Mouse (Mus musculus) myocyte (in vitro differentiated cells): Measurements from ENCODE around the gene Zfpm1. TPM values are rescaled to one million over a fixed set of nuclear protein-coding genes. Genes with fewer than 3 reads are reported as not detected.

Source experiments
- H3K27me3 ChIP-seq: one replicate; pipeline ENCODE4 v1.6.1; 2011; ENCODE audit not compliant: control insufficient read depth, insufficient read depth, insufficient read length
- H3K36me3 ChIP-seq: one replicate; pipeline ENCODE4 v1.6.1; 2011; ENCODE audit not compliant: control insufficient read depth, insufficient read depth
- H3K4me2 ChIP-seq: one replicate; pipeline ENCODE4 v1.6.1; 2011; ENCODE audit warnings: low read depth, control low read depth
- H3K4me3 ChIP-seq: one replicate; pipeline ENCODE4 v1.5.1; 2011; ENCODE audit warnings: mild to moderate bottlenecking, control low read depth, moderate library complexity
- H3K79me2 ChIP-seq: one replicate; pipeline ENCODE4 v1.6.1; 2011; ENCODE audit not compliant: control insufficient read depth, insufficient read depth
- H3ac ChIP-seq: one replicate; pipeline ENCODE4 v1.6.1; 2011; ENCODE audit not compliant: control insufficient read depth, insufficient read length
- CEBPB ChIP-seq: IDR thresholded peaks from 2 replicates; pipeline ENCODE4 v1.6.1; 2011; ENCODE audit warnings: mild to moderate bottlenecking, moderate library complexity; ENCODE audit not compliant: poor library complexity, insufficient read depth, severe bottlenecking
- E2F4 ChIP-seq: IDR thresholded peaks from one replicate; pipeline ENCODE4 v1.6.1; 2011; ENCODE audit warnings: mild to moderate bottlenecking, control low read depth, moderate library complexity; ENCODE audit not compliant: insufficient read depth
- MAX ChIP-seq: IDR thresholded peaks from one replicate; pipeline ENCODE4 v1.6.1; 2011; ENCODE audit warnings: low read depth, mild to moderate bottlenecking, control low read depth
- MYOD1 ChIP-seq, 3 experiments: IDR thresholded peaks; one replicate each; pipeline ENCODE4 v1.6.1; 2011; ENCODE audit warnings: control low read depth in 2 of 3, low read depth in 2 of 3, mild to moderate bottlenecking in 2 of 3, moderate library complexity in 1 of 3; ENCODE audit not compliant: insufficient read length in 2 of 3, control insufficient read depth in 1 of 3
- MYOG ChIP-seq, 3 experiments: IDR thresholded peaks; one replicate each; pipeline ENCODE4 v1.6.1; 2011; ENCODE audit warnings: control low read depth in 2 of 3, low read depth in 2 of 3, mild to moderate bottlenecking in 2 of 3; ENCODE audit not compliant: insufficient read length in 2 of 3, control insufficient read depth in 1 of 3, insufficient read depth in 1 of 3
- POLR2A ChIP-seq: IDR thresholded peaks from one replicate; pipeline ENCODE4 v1.6.1; 2011; ENCODE audit warnings: low read depth, mild to moderate bottlenecking, control low read depth, moderate library complexity; ENCODE audit not compliant: insufficient read length
- POLR2AphosphoS2 ChIP-seq: IDR thresholded peaks from one replicate; pipeline ENCODE4 v1.6.1; 2011; ENCODE audit warnings: low read depth, control low read depth; ENCODE audit not compliant: insufficient read length
- REST ChIP-seq: IDR thresholded peaks from one replicate; pipeline ENCODE4 v1.6.1; 2011; ENCODE audit warnings: mild to moderate bottlenecking, control low read depth, moderate library complexity; ENCODE audit not compliant: insufficient read depth, insufficient read length
- SRF ChIP-seq: IDR thresholded peaks from one replicate; pipeline ENCODE4 v1.6.1; 2011; ENCODE audit warnings: low read depth; ENCODE audit not compliant: control insufficient read depth, insufficient read length
- TCF12 ChIP-seq: IDR thresholded peaks from one replicate; pipeline ENCODE4 v1.6.1; 2011; ENCODE audit warnings: mild to moderate bottlenecking, control low read depth; ENCODE audit not compliant: poor library complexity, insufficient read depth, severe bottlenecking
- TCF3 ChIP-seq: IDR thresholded peaks from one replicate; pipeline ENCODE4 v1.6.1; 2011; ENCODE audit warnings: low read depth, control low read depth; ENCODE audit not compliant: insufficient read length
- USF1 ChIP-seq: IDR thresholded peaks from one replicate; pipeline ENCODE4 v1.6.1; 2011; ENCODE audit warnings: low read depth, mild to moderate bottlenecking, control low read depth, moderate library complexity
- polyA plus RNA-seq: library from polyadenylated mRNA; unstranded; fragments of >200 nt; fragmentation: generic; extraction: Trizol; gene quantifications from one replicate; pipeline ENCODE4 v1.2.1, GENCODE M21; 2012; ENCODE audit warnings: missing spikeins

Gene Zfpm1
- polyA plus RNA-seq, 1 experiment = 22.6 TPM

- no peak for TF ChIP-seq USF1
- TF ChIP-seq TCF3 = no peak
- no peak for TF ChIP-seq MYOG (IDR thresholded peaks at IDR 0.05; ENCODE audit: control insufficient read depth in 1 of 3, insufficient read depth in 1 of 3, insufficient read length in 2 of 3, low read depth in 2 of 3)
- TF ChIP-seq POLR2AphosphoS2 = no peak
- TF ChIP-seq MYOD1 (IDR thresholded peaks at IDR 0.05; ENCODE audit: control insufficient read depth in 1 of 3, insufficient read length in 2 of 3, low read depth in 2 of 3) = no peak
- TF ChIP-seq TCF12 = no peak
- no peak for TF ChIP-seq MAX
- TF ChIP-seq CEBPB = no peak
- TF ChIP-seq SRF = no peak
- TF ChIP-seq POLR2A = no peak
- TF ChIP-seq E2F4 = no peak
- TF ChIP-seq REST = no peak
- H3K4me2 ChIP-seq = no peak overlapping the region
- H3ac ChIP-seq = no peak overlapping the region
- no peaks in the 10 kb centered on the region for H3K27me3 ChIP-seq
- H3K36me3 ChIP-seq = no peaks in the 10 kb centered on the region
- H3K79me2 ChIP-seq = no peaks in the 10 kb centered on the region
- no peak overlapping the region for H3K4me3 ChIP-seq
These were observed 75.3 kb downstream of the Zfpm1 start for GRCm38 (mm10) chr8:122357202-122357601.

- Histone ChIP-seq H3K4me2 (no peak overlapping the region), H3K27me3 (no peaks in the 10 kb centered on the region), H3ac (no peak overlapping the region), H3K79me2 (no peaks in the 10 kb centered on the region), H3K4me3 (no peak overlapping the region), H3K36me3 (no peaks in the 10 kb centered on the region)
- TF ChIP-seq E2F4 (no peak), REST (no peak), SRF (no peak), POLR2A (no peak), MAX (no peak), MYOG (IDR thresholded peaks at IDR 0.05; ENCODE audit: control insufficient read depth in 1 of 3, insufficient read depth in 1 of 3, insufficient read length in 2 of 3, low read depth in 2 of 3) (no peak), POLR2AphosphoS2 (no peak), CEBPB (no peak), USF1 (no peak), MYOD1 (IDR thresholded peaks at IDR 0.05; ENCODE audit: control insufficient read depth in 1 of 3, insufficient read length in 2 of 3, low read depth in 2 of 3) (no peak), TCF3 (no peak), TCF12 (no peak)
These were observed 75.7 kb downstream of the Zfpm1 start for GRCm38 (mm10) chr8:122357641-122358040.

GRCm38 (mm10) chr8:122359111-122359775 is 77.3 kb downstream of the Zfpm1 start:
- Histone ChIP-seq H3K4me2 (peak overlapping the region; percentile 27), H3K27me3 (no peaks in the 10 kb centered on the region), H3ac (no peak overlapping the region), H3K79me2 (no peaks in the 10 kb centered on the region), H3K36me3 (no peaks in the 10 kb centered on the region), H3K4me3 (no peak overlapping the region)
- TF ChIP-seq E2F4 (no peak), MAX (no peak), MYOD1 (IDR thresholded peaks at IDR 0.05; ENCODE audit: control insufficient read depth in 1 of 3, insufficient read length in 2 of 3, low read depth in 2 of 3) (no peak), USF1 (peak; percentile 48)

- Histone ChIP-seq H3ac (no peak within 1 kb of the TSS), H3K27me3 (no peaks in the 10 kb centered on the region), H3K4me2 (no peak within 1 kb of the TSS), H3K4me3 (no peak within 1 kb of the TSS), H3K79me2 (no peaks in the 10 kb centered on the region), H3K36me3 (no peaks in the 10 kb centered on the region)
- TF ChIP-seq MYOG (IDR thresholded peaks at IDR 0.05; ENCODE audit: control insufficient read depth in 1 of 3, insufficient read depth in 1 of 3, insufficient read length in 2 of 3, low read depth in 2 of 3) (peak in 2 of 3 experiments; percentile 22 to 56), MYOD1 (IDR thresholded peaks at IDR 0.05; ENCODE audit: control insufficient read depth in 1 of 3, insufficient read length in 2 of 3, low read depth in 2 of 3) (peak in 1 of 3 experiments; percentile 46), E2F4 (no peak), TCF12 (no peak), POLR2A (no peak)
These were observed 78.9 kb downstream of the Zfpm1 start, which contains the start of gene Trhr2 for GRCm38 (mm10) chr8:122360696-122361416. Gene Trhr2 (minus strand): TSS chr8:122360746.

- Histone ChIP-seq H3K4me3 (no peak overlapping the region), H3ac (no peak overlapping the region)
These were observed 80.3 kb downstream of the Zfpm1 start for GRCm38 (mm10) chr8:122362271-122362670.

More at GRCm38 (mm10) chr8:122362271-122362670, 80.3 kb downstream of the Zfpm1 start:
- H3K36me3 ChIP-seq = no peaks in the 10 kb centered on the region
- H3K27me3 ChIP-seq = no peaks in the 10 kb centered on the region
- no peak overlapping the region for H3K4me2 ChIP-seq
- no peaks in the 10 kb centered on the region for H3K79me2 ChIP-seq
- TF ChIP-seq TCF12 = no peak
- TF ChIP-seq SRF = no peak
- no peak for TF ChIP-seq MAX
- no peak for TF ChIP-seq USF1
- TF ChIP-seq MYOG (IDR thresholded peaks at IDR 0.05; ENCODE audit: control insufficient read depth in 1 of 3, insufficient read depth in 1 of 3, insufficient read length in 2 of 3, low read depth in 2 of 3) = peak in 1 of 3 experiments; percentile 7
- no peak for TF ChIP-seq E2F4
- peak in 1 of 3 experiments; percentile 60 for TF ChIP-seq MYOD1 (IDR thresholded peaks at IDR 0.05; ENCODE audit: control insufficient read depth in 1 of 3, insufficient read length in 2 of 3, low read depth in 2 of 3)
